Mouse (Mus musculus) midbrain, embryonic 10.5 days (tissue): ENCODE measurements around the gene Rabep1. TPM values are rescaled to one million over a fixed set of nuclear protein-coding genes. Genes with fewer than 3 reads are reported as not detected.

Experiments
- DNase-seq: peaks from one replicate; pipeline ENCODE4 v3.0.0-alpha.2; 2017; ENCODE audit warnings: low spot score
- H3K27ac ChIP-seq: fragments of 300-500 bp; sonication (generic); replicated peaks from 2 replicates; pipeline ENCODE4 v1.5.1; 2016; ENCODE audit warnings: mild to moderate bottlenecking
- H3K27me3 ChIP-seq: fragments of 300-500 bp; sonication (generic); 2 replicates; pipeline ENCODE4 v1.6.1; 2016; ENCODE audit warnings: low read depth, mild to moderate bottlenecking; ENCODE audit not compliant: poor library complexity, severe bottlenecking
- H3K36me3 ChIP-seq: fragments of 300-500 bp; sonication (generic); 2 replicates; pipeline ENCODE4 v1.6.1; 2016; ENCODE audit warnings: mild to moderate bottlenecking, moderate library complexity
- H3K4me1 ChIP-seq: fragments of 300-500 bp; sonication (generic); 2 replicates; pipeline ENCODE4 v1.6.1; 2016
- H3K4me3 ChIP-seq: fragments of 300-500 bp; sonication (generic); 2 replicates; pipeline ENCODE4 v1.5.1; 2016; ENCODE audit warnings: mild to moderate bottlenecking, moderate library complexity
- H3K9me3 ChIP-seq: fragments of 300-500 bp; sonication (generic); replicated peaks from 2 replicates; pipeline ENCODE4 v1.6.1; 2016; ENCODE audit warnings: mild to moderate bottlenecking
- WGBS: fragments of 180-500 bp; shearing (Covaris S2); methylation state at CpG from one replicate; pipeline ENCODE4 v1.1.7; 2016; 5-methylcytosine and 5-hydroxymethylcytosine counted together
- polyA plus RNA-seq: library from polyadenylated mRNA; unstranded; fragments of >200 nt; fragmentation: Nextera tagmentation; extraction: Ambion mirVana; gene quantifications from 2 replicates; pipeline ENCODE4 v1.2.1, GENCODE M21; 2016

The Rabep1 gene
- polyA plus RNA-seq, 1 experiment from 2014 or later: 39.2 TPM

GRCm38 (mm10) chr11:70972586-70972985 is 128.0 kb downstream of the Rabep1 start:
- Histone ChIP-seq H3K9me3 (no peaks in the 10 kb centered on the region), H3K27me3 (no peaks in the 10 kb centered on the region), H3K4me1 (peaks cover 22% of the 10 kb centered on the region), H3K36me3 (peaks cover 63% of the 10 kb centered on the region), H3K27ac (no peak overlapping the region), H3K4me3 (no peak overlapping the region)
- WGBS: 69% methylated on average over 1 of the region's 1 CpGs
- DNase-seq: no peak

- Histone ChIP-seq H3K27ac (no peak overlapping the region), H3K27me3 (no peaks in the 10 kb centered on the region), H3K4me3 (no peak overlapping the region), H3K4me1 (peaks cover 12% of the 10 kb centered on the region), H3K36me3 (peaks cover 74% of the 10 kb centered on the region), H3K9me3 (no peaks in the 10 kb centered on the region)
- WGBS: 75% methylated on average over 4 of the region's 4 CpGs
- DNase-seq: no peak
Measured at GRCm38 (mm10) chr11:70973947-70974346, 129.4 kb downstream of the Rabep1 start.

- no peak overlapping the region for H3K4me3 ChIP-seq
- H3K27me3 ChIP-seq: no peaks in the 10 kb centered on the region
- no peak for DNase-seq
- peaks cover 7% of the 10 kb centered on the region for H3K4me1 ChIP-seq
- no peak overlapping the region for H3K27ac ChIP-seq
- H3K36me3 ChIP-seq: peaks cover 86% of the 10 kb centered on the region
- WGBS: 78% methylated on average over 2 of the region's 2 CpGs
- H3K9me3 ChIP-seq: no peaks in the 10 kb centered on the region
Measured at GRCm38 (mm10) chr11:70975193-70975592, 130.6 kb downstream of the Rabep1 start.

- no peaks in the 10 kb centered on the region for H3K9me3 ChIP-seq
- no peaks in the 10 kb centered on the region for H3K27me3 ChIP-seq
- peaks cover 13% of the 10 kb centered on the region for H3K4me1 ChIP-seq
- 92% methylated on average over 6 of the region's 6 CpGs for WGBS
- H3K4me3 ChIP-seq: no peak overlapping the region
- DNase-seq: no peak
- no peak overlapping the region for H3K27ac ChIP-seq
- peaks cover 94% of the 10 kb centered on the region for H3K36me3 ChIP-seq
Measured at GRCm38 (mm10) chr11:70977293-70977692, 132.7 kb downstream of the Rabep1 start.

- peaks cover 77% of the 10 kb centered on the region for H3K36me3 ChIP-seq
- H3K27me3 ChIP-seq: no peaks in the 10 kb centered on the region
- no peak overlapping the region for H3K27ac ChIP-seq
- H3K4me1 ChIP-seq: peaks cover 13% of the 10 kb centered on the region
- no peak overlapping the region for H3K4me3 ChIP-seq
- 89% methylated on average over 6 of the region's 6 CpGs for WGBS
- no peaks in the 10 kb centered on the region for H3K9me3 ChIP-seq
- no peak for DNase-seq
Measured at GRCm38 (mm10) chr11:70980232-70980631, 135.7 kb downstream of the Rabep1 start.

- DNase-seq: no peak
- 93% methylated on average over 14 of the region's 14 CpGs for WGBS
- Histone ChIP-seq H3K4me1 (peaks cover 13% of the 10 kb centered on the region), H3K9me3 (no peaks in the 10 kb centered on the region), H3K36me3 (peaks cover 77% of the 10 kb centered on the region), H3K27me3 (no peaks in the 10 kb centered on the region), H3K4me3 (peak overlapping the region; percentile 98), H3K27ac (no peak overlapping the region)
Measured at GRCm38 (mm10) chr11:70980751-70981510, 136.4 kb downstream of the Rabep1 start.

GRCm38 (mm10) chr11:70982030-70982429 is 137.5 kb downstream of the Rabep1 start:
- Histone ChIP-seq H3K4me3 (peak overlapping the region; percentile 98), H3K4me1 (peaks cover 13% of the 10 kb centered on the region), H3K36me3 (peaks cover 77% of the 10 kb centered on the region), H3K27me3 (no peaks in the 10 kb centered on the region), H3K9me3 (no peaks in the 10 kb centered on the region), H3K27ac (peak overlapping the region; percentile 94)
- 13% methylated on average over 12 of the region's 12 CpGs for WGBS
- DNase-seq: no peak

- Histone ChIP-seq H3K27ac (peak within 1 kb of the TSS; percentile 94), H3K4me1 (peaks cover 13% of the 10 kb centered on the region), H3K4me3 (peak within 1 kb of the TSS; percentile 98), H3K36me3 (peaks cover 77% of the 10 kb centered on the region), H3K27me3 (no peaks in the 10 kb centered on the region), H3K9me3 (no peaks in the 10 kb centered on the region)
- under 1% methylated on average over 64 of the region's 64 CpGs for WGBS
- peak; percentile 92 for DNase-seq
Measured at GRCm38 (mm10) chr11:70982557-70983228, 138.1 kb downstream of the Rabep1 start, which contains the start of gene C1qbp. TSS of gene C1qbp (minus strand) at chr11:70983026.

Other genes with a start within 250 kb of the Rabep1 start
- not detected in 2 replicates for gene 4930544D05Rik, start 228.9 kb upstream of the Rabep1 start, polyA plus RNA-seq
- gene Chrne, start 225.6 kb upstream of the Rabep1 start, polyA plus RNA-seq: not detected in 2 replicates
- gene Gp1ba, start 205.7 kb upstream of the Rabep1 start, polyA plus RNA-seq: 0.44 and 0.48 TPM in 2 replicates
- 85.6 and 96.3 TPM in 2 replicates for gene Rnf167, start 197.5 kb upstream of the Rabep1 start, polyA plus RNA-seq
- 142 and 149 TPM in 2 replicates for gene Slc25a11, start 197.3 kb upstream of the Rabep1 start, polyA plus RNA-seq
- gene Pfn1, start 190.1 kb upstream of the Rabep1 start, polyA plus RNA-seq: 1,553 and 1,733 TPM in 2 replicates
- 22.6 and 32.8 TPM in 2 replicates for gene Eno3, start 187.6 kb upstream of the Rabep1 start, polyA plus RNA-seq
- gene Spag7, start 175.4 kb upstream of the Rabep1 start, polyA plus RNA-seq: 186 TPM in 2 replicates
- gene Camta2, start 156.7 kb upstream of the Rabep1 start, polyA plus RNA-seq: 9.8 and 12.4 TPM in 2 replicates
- 1.00 and 1.3 TPM in 2 replicates for gene Inca1, start 144.6 kb upstream of the Rabep1 start, polyA plus RNA-seq
- 1.8 and 2.0 TPM in 2 replicates for gene Kif1c, start 144.2 kb upstream of the Rabep1 start, polyA plus RNA-seq
- 6.9 and 10.2 TPM in 2 replicates for gene Zfp3, start 80.6 kb upstream of the Rabep1 start, polyA plus RNA-seq
- not detected in 2 replicates for gene Scimp, start 32.2 kb upstream of the Rabep1 start, polyA plus RNA-seq
- gene Nup88, start 125.2 kb downstream of the Rabep1 start, polyA plus RNA-seq: 148 and 153 TPM in 2 replicates
- gene Rpain, start 125.4 kb downstream of the Rabep1 start, polyA plus RNA-seq: 99.5 and 101 TPM in 2 replicates
- gene C1qbp, start 138.2 kb downstream of the Rabep1 start, polyA plus RNA-seq: 283 and 342 TPM in 2 replicates
- gene Dhx33, start 159.7 kb downstream of the Rabep1 start, polyA plus RNA-seq: 19.9 and 20.7 TPM in 2 replicates
- 65.3 and 67.8 TPM in 2 replicates for gene Mis12, start 174.8 kb downstream of the Rabep1 start, polyA plus RNA-seq
- gene Derl2, start 175.1 kb downstream of the Rabep1 start, polyA plus RNA-seq: 38.8 and 39.8 TPM in 2 replicates
- 137 and 226 TPM in 2 replicates for gene 6330403K07Rik, start 188.7 kb downstream of the Rabep1 start, polyA plus RNA-seq